Mouse (Mus musculus) CH12.LX (cell line): ENCODE results near the gene Ccn5.

ENCODE experiments used
- CTCF ChIP-seq, 2 experiments: IDR thresholded peaks in 1 of 2; conservative IDR thresholded peaks in 1 of 2; 2 replicates each; pipeline ENCODE4 v1.5.1; 2011 to 2012; ENCODE audit warnings: low read depth in 2 of 2, low read length in 2 of 2, improper control_type of control experiment in 1 of 2, inconsistent platforms in 1 of 2, mild to moderate bottlenecking in 1 of 2, moderate library complexity in 1 of 2
- HCFC1 ChIP-seq: IDR thresholded peaks from 2 replicates; pipeline ENCODE4 v1.6.1; 2012; ENCODE audit warnings: low read depth, mild to moderate bottlenecking, inconsistent platforms, low read length, improper control_type of control experiment
- MAZ ChIP-seq: IDR thresholded peaks from 2 replicates; pipeline ENCODE4 v1.6.1; 2012; ENCODE audit warnings: low read depth, mild to moderate bottlenecking, inconsistent platforms, low read length, improper control_type of control experiment, moderate library complexity
- NELFE ChIP-seq: IDR thresholded peaks from 2 replicates; pipeline ENCODE4 v1.6.1; 2011; ENCODE audit warnings: low read depth, low read length, improper control_type of control experiment
- POLR2A ChIP-seq: IDR thresholded peaks from 2 replicates; pipeline ENCODE4 v1.6.1; 2011; ENCODE audit warnings: low read depth, mild to moderate bottlenecking, improper control_type of control experiment, low read length
- SMC3 ChIP-seq: IDR thresholded peaks from 2 replicates; pipeline ENCODE4 v1.6.1; 2011; ENCODE audit warnings: low read depth, low read length, improper control_type of control experiment
- USF1 ChIP-seq: IDR thresholded peaks from 2 replicates; pipeline ENCODE4 v1.6.1; 2014; ENCODE audit warnings: low read depth, mild to moderate bottlenecking, inconsistent platforms, low read length, improper control_type of control experiment
- USF2 ChIP-seq: conservative IDR thresholded peaks from 2 replicates; pipeline ENCODE4 v1.6.1; 2011; ENCODE audit warnings: low read depth, low read length, improper control_type of control experiment
- ZMIZ1 ChIP-seq: IDR thresholded peaks from 2 replicates; pipeline ENCODE4 v1.6.1; 2012; ENCODE audit warnings: low read depth, mild to moderate bottlenecking, inconsistent platforms, low read length, improper control_type of control experiment

DNA sequence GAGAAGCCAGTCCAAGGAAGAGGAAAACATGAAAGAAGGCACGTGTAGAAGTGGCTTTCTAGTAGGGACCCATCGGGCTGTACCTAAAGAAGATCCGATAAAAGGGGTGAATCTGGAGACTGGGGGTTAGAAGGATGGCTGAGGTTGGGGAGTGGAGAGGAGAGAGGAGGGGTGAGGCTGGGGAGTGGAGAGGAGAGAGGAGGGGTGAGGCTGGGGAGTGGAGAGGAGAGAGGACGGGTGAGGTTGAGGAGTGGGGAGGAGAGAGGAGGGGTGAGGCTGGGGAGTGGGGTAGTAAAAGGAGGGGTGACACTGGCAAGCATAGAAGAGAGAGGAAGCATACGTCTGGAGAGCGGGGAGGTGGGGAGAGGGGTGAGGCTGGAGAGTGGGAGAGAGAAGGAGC is 36.6 kb downstream of the Ccn5 start:
- TF ChIP-seq ZMIZ1 (no peak), POLR2A (no peak), NELFE (no peak), USF1 (no peak), CTCF (conservative IDR thresholded peaks at IDR 0.05 in 1 of 2, IDR thresholded peaks at IDR 0.05 in 1 of 2; ENCODE audit: low read depth in 2 of 2, low read length in 2 of 2) (no peak), SMC3 (no peak), HCFC1 (no peak), USF2 (no peak), MAZ (no peak)
